Mouse (Mus musculus): ENCODE measurements around the gene Grk2. TPM values are rescaled to one million over a fixed set of nuclear protein-coding genes. Genes with fewer than 3 reads are reported as not detected.
"Not testable (repeated sequence)": the region's sequence is repeated elsewhere in the genome, so short reads cannot be mapped to it uniquely, and the experiment has no call there.

Gene Grk2
- polyA plus RNA-seq, 1 experiment from 2014 or later = 12.8 TPM

DNA sequence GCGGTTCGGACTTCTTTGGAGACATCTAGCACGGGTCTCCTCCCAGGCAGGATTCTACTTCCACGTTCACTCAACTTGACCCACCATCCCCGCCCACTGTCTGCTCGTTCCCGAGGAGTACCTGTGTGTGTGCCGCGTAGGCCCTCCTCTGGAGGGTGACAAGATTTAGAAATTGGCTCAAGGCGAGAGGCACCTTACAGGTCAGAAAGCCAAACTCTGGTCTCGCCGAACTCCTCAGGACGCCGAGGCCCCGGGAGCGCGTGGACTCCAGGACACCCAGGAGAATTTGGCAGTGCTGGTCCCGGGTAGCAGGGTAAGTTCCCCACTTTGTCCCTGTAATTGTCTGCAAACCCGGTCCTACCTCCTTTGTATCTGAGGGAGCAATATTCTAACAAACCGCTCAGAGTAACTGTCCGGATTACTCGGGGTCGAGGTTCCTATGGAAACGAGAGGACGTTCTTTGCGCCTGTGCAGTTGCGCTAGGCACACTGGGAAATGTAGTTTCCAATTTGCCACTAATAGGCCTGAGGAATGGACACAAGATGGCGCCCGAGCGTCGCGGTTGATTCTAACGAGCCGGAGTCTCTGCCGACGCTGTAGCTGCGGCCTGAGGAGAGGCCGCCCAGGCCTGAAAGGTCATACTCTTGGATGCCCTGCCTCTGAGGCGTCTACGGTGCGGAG lies 48.7 kb downstream of the Grk2 start:
- 1% methylated on average over 41 of the region's 41 CpGs for WGBS
- no peaks in the 10 kb centered on the region for H3K27me3 ChIP-seq (ENCODE audit: control insufficient read depth, insufficient read depth, low read length)
- 0 out of 4 replicates have a peak overlapping the region, but pooled peaks of 1 of the 2 experiments have one; percentile 26 for H3K27ac ChIP-seq (replicated peaks in 1 of 2; ENCODE audit: control insufficient read depth in 1 of 2, insufficient read depth in 1 of 2, low read depth in 2 of 2, low read length in 2 of 2)
- peak; percentile 90 for ATAC-seq (ENCODE audit: insufficient number of reproducible peaks, insufficient read depth, low FRiP score, low read depth)
- H3K4me3 ChIP-seq (ENCODE audit: control insufficient read depth in 1 of 2, insufficient read depth in 1 of 2, low read depth in 1 of 2, low read length in 2 of 2) = peak overlapping the region; percentile 65 to 73
- H3K9ac ChIP-seq (ENCODE audit: low read length) = peak overlapping the region; percentile 76
- H3K4me2 ChIP-seq (ENCODE audit: low read length) = peak overlapping the region; percentile 75
- no peaks in the 10 kb centered on the region for H3K9me3 ChIP-seq (ENCODE audit: control insufficient read depth, low read length)
- H3K4me1 ChIP-seq (ENCODE audit: control insufficient read depth in 2 of 2, insufficient read depth in 2 of 2, low read length in 2 of 2) = peaks cover 0 to 5% of the 10 kb centered on the region in 2 experiments; a peak in 2 of 4 replicates
- no peaks in the 10 kb centered on the region for H3K36me3 ChIP-seq (ENCODE audit: control insufficient read depth, insufficient read depth, low read length)

DNA sequence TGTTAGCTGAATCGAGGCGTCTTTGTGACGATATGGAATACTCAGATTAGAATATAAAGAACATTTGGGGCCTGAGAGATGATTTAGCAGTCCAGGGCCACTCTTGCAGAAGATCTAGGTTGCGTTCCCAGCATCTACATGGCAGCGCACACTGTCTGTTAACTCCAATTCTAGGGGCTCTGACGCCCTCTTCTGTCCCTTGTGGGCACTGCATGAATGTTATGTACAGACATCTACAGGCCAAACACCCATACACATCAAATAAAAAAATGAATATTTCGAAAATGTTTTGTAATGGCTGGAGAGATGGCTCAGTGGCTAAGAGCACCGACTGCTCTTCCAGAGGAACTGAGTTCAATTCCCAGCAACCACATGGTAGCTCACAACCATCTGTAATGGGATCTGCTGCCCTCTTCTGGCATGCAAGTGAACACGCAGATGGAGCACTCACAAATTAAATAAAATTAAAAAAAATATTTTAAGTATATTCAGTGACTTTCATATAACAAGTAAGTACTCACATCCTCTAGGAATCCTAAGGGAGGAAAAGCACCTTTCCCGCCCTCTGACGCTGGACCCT lies 50.3 kb downstream of the Grk2 start:
- no peaks in the 10 kb centered on the region for H3K36me3 ChIP-seq (ENCODE audit: control insufficient read depth, insufficient read depth, low read length)
- H3K4me1 ChIP-seq (ENCODE audit: control insufficient read depth in 2 of 2, insufficient read depth in 2 of 2, low read length in 2 of 2) = peaks cover 0 to 5% of the 10 kb centered on the region in 2 experiments; a peak in 2 of 4 replicates
- H3K27me3 ChIP-seq (ENCODE audit: control insufficient read depth, insufficient read depth, low read length) = no peaks in the 10 kb centered on the region
- 74% methylated on average over 11 of the region's 11 CpGs for WGBS
- no peak overlapping the region for H3K9ac ChIP-seq (ENCODE audit: low read length)
- no peak overlapping the region for H3K4me3 ChIP-seq (ENCODE audit: control insufficient read depth in 1 of 2, insufficient read depth in 1 of 2, low read depth in 1 of 2, low read length in 2 of 2)
- H3K4me2 ChIP-seq (ENCODE audit: low read length) = no peak overlapping the region
- no peak overlapping the region for H3K27ac ChIP-seq (replicated peaks in 1 of 2; ENCODE audit: control insufficient read depth in 1 of 2, insufficient read depth in 1 of 2, low read depth in 2 of 2, low read length in 2 of 2)
- no peaks in the 10 kb centered on the region for H3K9me3 ChIP-seq (ENCODE audit: control insufficient read depth, low read length)
- no peak for ATAC-seq (ENCODE audit: insufficient number of reproducible peaks, insufficient read depth, low FRiP score, low read depth)

DNA sequence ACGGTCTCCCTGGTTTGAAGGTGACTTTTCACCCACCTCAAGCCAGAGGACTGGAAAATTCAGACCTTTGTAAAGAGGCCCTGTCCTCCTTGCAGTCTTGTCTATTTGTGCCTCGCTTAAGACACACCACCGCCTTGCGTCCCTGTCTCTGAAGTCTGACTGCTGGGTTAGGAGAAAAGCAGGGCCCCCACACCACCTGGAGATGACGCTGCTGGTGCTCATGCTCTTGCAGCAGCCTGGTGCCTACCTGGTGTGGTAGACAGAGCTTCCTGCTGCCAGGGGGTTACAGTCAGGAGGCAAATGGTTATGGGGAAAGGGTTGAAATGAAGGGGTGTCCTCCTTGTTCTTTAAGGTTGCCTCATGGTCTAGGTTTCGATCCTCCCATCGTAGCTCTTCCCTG lies 51.8 kb downstream of the Grk2 start:
- no peak overlapping the region for H3K4me3 ChIP-seq (ENCODE audit: control insufficient read depth in 1 of 2, insufficient read depth in 1 of 2, low read depth in 1 of 2, low read length in 2 of 2)
- no peak for ATAC-seq (ENCODE audit: insufficient number of reproducible peaks, insufficient read depth, low FRiP score, low read depth)
- no peaks in the 10 kb centered on the region for H3K27me3 ChIP-seq (ENCODE audit: control insufficient read depth, insufficient read depth, low read length)
- H3K27ac ChIP-seq (replicated peaks in 1 of 2; ENCODE audit: control insufficient read depth in 1 of 2, insufficient read depth in 1 of 2, low read depth in 2 of 2, low read length in 2 of 2) = no peak overlapping the region
- peaks cover 0 to 5% of the 10 kb centered on the region in 2 experiments; a peak in 2 of 4 replicates for H3K4me1 ChIP-seq (ENCODE audit: control insufficient read depth in 2 of 2, insufficient read depth in 2 of 2, low read length in 2 of 2)
- no peak overlapping the region for H3K4me2 ChIP-seq (ENCODE audit: low read length)
- no peaks in the 10 kb centered on the region for H3K36me3 ChIP-seq (ENCODE audit: control insufficient read depth, insufficient read depth, low read length)
- H3K9ac ChIP-seq (ENCODE audit: low read length) = no peak overlapping the region
- WGBS = 76% methylated on average over 7 of the region's 7 CpGs
- H3K9me3 ChIP-seq (ENCODE audit: control insufficient read depth, low read length) = no peaks in the 10 kb centered on the region

DNA sequence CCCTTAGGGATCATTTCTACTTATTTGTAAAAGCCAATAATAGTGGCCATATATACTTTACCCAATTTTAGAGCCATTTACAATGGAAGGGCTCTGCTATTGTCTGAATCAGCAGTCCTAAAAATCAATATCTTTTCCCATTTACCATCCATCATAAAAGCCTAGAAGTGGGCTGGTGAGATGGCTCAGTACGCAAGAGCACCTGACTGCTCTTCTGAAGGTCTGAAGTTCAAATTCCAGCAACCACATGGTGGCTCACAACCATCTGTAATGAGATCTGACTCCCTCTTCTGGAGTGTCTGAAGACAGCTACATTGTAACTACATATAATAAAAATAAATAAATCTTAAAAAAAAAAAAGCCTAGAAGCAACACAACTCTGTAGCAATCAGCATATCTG lies 57.3 kb downstream of the Grk2 start:
- H3K36me3 ChIP-seq (ENCODE audit: control insufficient read depth, insufficient read depth, low read length); H3K9ac ChIP-seq (ENCODE audit: low read length); ATAC-seq (ENCODE audit: insufficient number of reproducible peaks, insufficient read depth, low FRiP score, low read depth); H3K27me3 ChIP-seq (ENCODE audit: control insufficient read depth, insufficient read depth, low read length); H3K27ac ChIP-seq (replicated peaks in 1 of 2; ENCODE audit: control insufficient read depth in 1 of 2, insufficient read depth in 1 of 2, low read depth in 2 of 2, low read length in 2 of 2); H3K4me2 ChIP-seq (ENCODE audit: low read length); H3K4me1 ChIP-seq (ENCODE audit: control insufficient read depth in 2 of 2, insufficient read depth in 2 of 2, low read length in 2 of 2); H3K9me3 ChIP-seq (ENCODE audit: control insufficient read depth, low read length); H3K4me3 ChIP-seq (ENCODE audit: control insufficient read depth in 1 of 2, insufficient read depth in 1 of 2, low read depth in 1 of 2, low read length in 2 of 2): not testable (repeated sequence)
- 72% methylated on average over 1 of the region's 1 CpGs for WGBS

DNA sequence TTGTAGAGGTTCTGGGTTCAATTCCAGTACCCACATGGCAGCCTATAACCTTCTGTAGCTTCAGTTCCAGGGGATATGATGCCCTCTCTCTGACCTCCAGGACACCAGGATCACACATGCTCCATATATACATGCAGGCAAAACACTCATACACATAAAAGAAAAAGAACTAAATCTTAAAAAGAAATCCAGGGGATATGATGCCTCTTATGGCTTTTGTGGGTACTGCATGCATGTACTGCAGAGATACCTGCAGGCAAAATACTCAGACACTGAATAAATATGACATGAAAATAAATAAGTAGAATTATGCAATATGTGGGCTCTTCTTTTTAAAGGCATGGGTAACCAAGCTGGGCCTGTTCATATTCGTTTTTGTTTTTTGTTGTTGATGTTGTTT lies 59.0 kb downstream of the Grk2 start:
- Histone ChIP-seq H3K4me2 (ENCODE audit: low read length) (no peak overlapping the region), H3K9ac (ENCODE audit: low read length) (no peak overlapping the region), H3K27me3 (ENCODE audit: control insufficient read depth, insufficient read depth, low read length) (no peaks in the 10 kb centered on the region), H3K4me1 (ENCODE audit: control insufficient read depth in 2 of 2, insufficient read depth in 2 of 2, low read length in 2 of 2) (no peaks in the 10 kb centered on the region), H3K4me3 (ENCODE audit: control insufficient read depth in 1 of 2, insufficient read depth in 1 of 2, low read depth in 1 of 2, low read length in 2 of 2) (no peak overlapping the region), H3K36me3 (ENCODE audit: control insufficient read depth, insufficient read depth, low read length) (no peaks in the 10 kb centered on the region), H3K27ac (replicated peaks in 1 of 2; ENCODE audit: control insufficient read depth in 1 of 2, insufficient read depth in 1 of 2, low read depth in 2 of 2, low read length in 2 of 2) (no peak overlapping the region), H3K9me3 (ENCODE audit: control insufficient read depth, low read length) (no peaks in the 10 kb centered on the region)
- 43% methylated on average over 1 of the region's 1 CpGs for WGBS
- no peak for ATAC-seq (ENCODE audit: insufficient number of reproducible peaks, insufficient read depth, low FRiP score, low read depth)

DNA sequence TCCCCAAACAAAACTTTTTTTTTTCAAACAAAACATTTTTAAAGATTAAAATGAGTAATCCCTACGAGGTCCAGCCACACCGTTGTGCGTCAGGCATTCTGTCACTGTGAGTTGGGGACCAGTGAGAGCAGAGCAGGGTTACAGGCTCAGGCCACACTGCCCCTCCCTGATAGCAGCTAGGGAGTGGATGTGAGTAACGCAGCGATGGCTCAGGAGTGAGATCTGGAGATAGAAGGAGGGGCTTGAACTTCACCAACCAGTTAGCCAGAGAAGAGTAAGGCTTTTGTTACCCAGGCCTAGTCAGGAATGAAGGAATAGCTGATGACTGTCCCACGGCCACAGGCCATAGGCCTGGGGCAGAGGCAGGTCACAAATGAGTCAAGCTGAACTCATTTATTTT lies 61.2 kb downstream of the Grk2 start:
- H3K36me3 ChIP-seq (ENCODE audit: control insufficient read depth, insufficient read depth, low read length) = no peaks in the 10 kb centered on the region
- no peaks in the 10 kb centered on the region for H3K27me3 ChIP-seq (ENCODE audit: control insufficient read depth, insufficient read depth, low read length)
- no peaks in the 10 kb centered on the region for H3K9me3 ChIP-seq (ENCODE audit: control insufficient read depth, low read length)
- no peaks in the 10 kb centered on the region for H3K4me1 ChIP-seq (ENCODE audit: control insufficient read depth in 2 of 2, insufficient read depth in 2 of 2, low read length in 2 of 2)
- no peak for ATAC-seq (ENCODE audit: insufficient number of reproducible peaks, insufficient read depth, low FRiP score, low read depth)
- no peak overlapping the region for H3K4me2 ChIP-seq (ENCODE audit: low read length)
- H3K9ac ChIP-seq (ENCODE audit: low read length) = no peak overlapping the region
- 79% methylated on average over 6 of the region's 6 CpGs for WGBS
- no peak overlapping the region for H3K4me3 ChIP-seq (ENCODE audit: control insufficient read depth in 1 of 2, insufficient read depth in 1 of 2, low read depth in 1 of 2, low read length in 2 of 2)
- H3K27ac ChIP-seq (replicated peaks in 1 of 2; ENCODE audit: control insufficient read depth in 1 of 2, insufficient read depth in 1 of 2, low read depth in 2 of 2, low read length in 2 of 2) = no peak overlapping the region

DNA sequence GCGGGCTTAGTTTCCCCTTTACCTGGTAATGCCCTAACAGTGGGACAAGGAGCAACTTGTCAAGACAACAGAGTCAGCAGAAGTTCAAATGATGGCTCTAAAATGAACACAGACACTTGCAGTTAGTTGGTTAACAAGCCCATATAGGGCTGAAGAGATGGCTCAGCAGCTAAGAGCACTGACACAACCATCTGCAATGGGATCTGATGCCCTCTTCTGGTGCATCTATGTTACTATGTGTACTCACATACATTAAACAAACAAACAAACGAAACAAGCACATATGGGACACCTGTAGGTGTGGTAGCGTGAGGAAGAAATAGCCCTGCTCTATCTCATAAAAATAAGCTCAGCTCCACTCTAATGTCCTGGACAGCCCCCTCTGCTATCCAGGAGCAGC lies 63.6 kb downstream of the Grk2 start:
- WGBS = 65% methylated on average over 3 of the region's 3 CpGs
- Histone ChIP-seq H3K27ac (replicated peaks in 1 of 2; ENCODE audit: control insufficient read depth in 1 of 2, insufficient read depth in 1 of 2, low read depth in 2 of 2, low read length in 2 of 2) (no peak overlapping the region), H3K4me1 (ENCODE audit: control insufficient read depth in 2 of 2, insufficient read depth in 2 of 2, low read length in 2 of 2) (no peaks in the 10 kb centered on the region), H3K27me3 (ENCODE audit: control insufficient read depth, insufficient read depth, low read length) (no peaks in the 10 kb centered on the region), H3K9ac (ENCODE audit: low read length) (no peak overlapping the region), H3K4me2 (ENCODE audit: low read length) (no peak overlapping the region), H3K4me3 (ENCODE audit: control insufficient read depth in 1 of 2, insufficient read depth in 1 of 2, low read depth in 1 of 2, low read length in 2 of 2) (no peak overlapping the region), H3K9me3 (ENCODE audit: control insufficient read depth, low read length) (no peaks in the 10 kb centered on the region), H3K36me3 (ENCODE audit: control insufficient read depth, insufficient read depth, low read length) (no peaks in the 10 kb centered on the region)
- ATAC-seq (ENCODE audit: insufficient number of reproducible peaks, insufficient read depth, low FRiP score, low read depth) = no peak

DNA sequence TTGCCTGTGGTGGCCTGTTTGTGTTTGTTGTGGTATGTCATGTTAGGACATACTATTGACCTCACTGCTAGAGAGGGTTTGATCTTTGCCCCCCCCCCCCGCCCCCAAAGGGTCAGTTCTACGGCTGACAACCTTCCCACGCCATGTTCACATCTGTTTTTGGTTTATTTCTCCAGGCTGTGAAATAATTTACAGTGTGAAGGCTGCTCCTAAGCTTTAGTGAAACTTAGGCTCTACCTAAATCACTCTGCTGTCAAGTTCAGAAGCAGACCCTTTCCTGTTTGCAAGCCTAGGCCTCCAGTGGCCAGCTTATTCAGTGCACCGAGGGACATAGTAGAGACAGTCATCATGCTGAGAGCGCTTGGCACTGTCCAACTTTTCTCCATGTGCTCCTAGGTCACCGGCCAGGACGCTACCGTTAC lies 65.8 kb downstream of the Grk2 start:
- H3K36me3 ChIP-seq (ENCODE audit: control insufficient read depth, insufficient read depth, low read length) = no peaks in the 10 kb centered on the region
- H3K9me3 ChIP-seq (ENCODE audit: control insufficient read depth, low read length) = no peaks in the 10 kb centered on the region
- 62% methylated on average over 8 of the region's 8 CpGs for WGBS
- no peak for ATAC-seq (ENCODE audit: insufficient number of reproducible peaks, insufficient read depth, low FRiP score, low read depth)
- H3K4me3 ChIP-seq (ENCODE audit: control insufficient read depth in 1 of 2, insufficient read depth in 1 of 2, low read depth in 1 of 2, low read length in 2 of 2) = no peak overlapping the region
- no peak overlapping the region for H3K9ac ChIP-seq (ENCODE audit: low read length)
- H3K27ac ChIP-seq (replicated peaks in 1 of 2; ENCODE audit: control insufficient read depth in 1 of 2, insufficient read depth in 1 of 2, low read depth in 2 of 2, low read length in 2 of 2) = no peak overlapping the region
- no peaks in the 10 kb centered on the region for H3K4me1 ChIP-seq (ENCODE audit: control insufficient read depth in 2 of 2, insufficient read depth in 2 of 2, low read length in 2 of 2)
- H3K4me2 ChIP-seq (ENCODE audit: low read length) = no peak overlapping the region
- no peaks in the 10 kb centered on the region for H3K27me3 ChIP-seq (ENCODE audit: control insufficient read depth, insufficient read depth, low read length)
